Mouse (Mus musculus) liver, embryonic 11.5 days (tissue): ENCODE measurements around the gene Gm4969. TPM values are rescaled to one million over a fixed set of nuclear protein-coding genes. Genes with fewer than 3 reads are reported as not detected.

ENCODE experiments used
- ATAC-seq: fragments of 200-750 bp; cut with Nextera tagmentation; replicated peaks from 2 replicates; pipeline ENCODE4 v1.8.0; 2017; ENCODE audit warnings: moderate number of reproducible peaks, mild to moderate bottlenecking, moderate TSS enrichment, moderate library complexity; ENCODE audit not compliant: low FRiP score
- DNase-seq: peaks from one replicate; pipeline ENCODE4 v3.0.0-alpha.2; 2017; ENCODE audit warnings: low spot score
- H3K27ac ChIP-seq: fragments of 300-500 bp; sonication (generic); 2 replicates; pipeline ENCODE4 v1.5.1; 2014; ENCODE audit warnings: mild to moderate bottlenecking, low read depth, low read length, control low read depth
- H3K27me3 ChIP-seq: fragments of 300-500 bp; sonication (generic); replicated peaks from 2 replicates; pipeline ENCODE4 v1.6.1; 2014; ENCODE audit warnings: low read length, mixed read lengths; ENCODE audit not compliant: control insufficient read depth, insufficient read depth
- H3K36me3 ChIP-seq: fragments of 300-500 bp; sonication (generic); 2 replicates; pipeline ENCODE4 v1.6.1; 2014; ENCODE audit warnings: mild to moderate bottlenecking, low read length, moderate library complexity, mixed read lengths; ENCODE audit not compliant: control insufficient read depth, insufficient read depth
- H3K4me1 ChIP-seq: fragments of 300-500 bp; sonication (generic); replicated peaks from 2 replicates; pipeline ENCODE4 v1.6.1; 2014; ENCODE audit warnings: low read length, mixed read lengths; ENCODE audit not compliant: control insufficient read depth, insufficient read depth
- H3K4me2 ChIP-seq: fragments of 300-500 bp; sonication (generic); 2 replicates; pipeline ENCODE4 v1.6.1; 2014; ENCODE audit warnings: mild to moderate bottlenecking, control low read depth, moderate library complexity
- H3K4me3 ChIP-seq: fragments of 300-500 bp; sonication (generic); 2 replicates; pipeline ENCODE4 v1.5.1; 2014; ENCODE audit warnings: low read depth, low read length, control low read depth
- H3K9ac ChIP-seq: fragments of 300-500 bp; sonication (generic); 2 replicates; pipeline ENCODE4 v1.6.1; 2014; ENCODE audit warnings: low read depth, low read length, control low read depth
- H3K9me3 ChIP-seq: fragments of 300-500 bp; sonication (generic); 2 replicates; pipeline ENCODE4 v1.6.1; 2016; ENCODE audit warnings: low read length, inconsistent platforms, mixed read lengths; ENCODE audit not compliant: control insufficient read depth
- WGBS: fragments of 180-500 bp; shearing (Covaris S2); extraction: QIAGEN DNeasy Blood & Tissue Kit; methylation state at CpG from one replicate; pipeline ENCODE4 v1.1.7; 2014; 5-methylcytosine and 5-hydroxymethylcytosine counted together
- polyA plus RNA-seq: library from polyadenylated mRNA; unstranded; fragments of >200 nt; fragmentation: Nextera tagmentation; extraction: Ambion mirVana; gene quantifications from 2 replicates; pipeline ENCODE4 v1.2.1, GENCODE M21; 2014

Gm4969 gene
- polyA plus RNA-seq, 1 experiment from 2014 or later, result 1.2 TPM

GRCm38 (mm10) chr7:19148180-19148874 lies 30.2 kb upstream of the Gm4969 start:
- Histone ChIP-seq H3K4me3 (peak overlapping the region; percentile 83), H3K9ac (peak overlapping the region; percentile 66), H3K4me2 (peak overlapping the region; percentile 91), H3K36me3 (peaks cover 6% of the 10 kb centered on the region), H3K27me3 (no peaks in the 10 kb centered on the region), H3K9me3 (no peaks in the 10 kb centered on the region), H3K4me1 (peaks cover 12% of the 10 kb centered on the region), H3K27ac (no peak overlapping the region)
- no peak for ATAC-seq
- DNase-seq, result no peak
- 14% methylated on average over 20 of the region's 20 CpGs for WGBS

DNA sequence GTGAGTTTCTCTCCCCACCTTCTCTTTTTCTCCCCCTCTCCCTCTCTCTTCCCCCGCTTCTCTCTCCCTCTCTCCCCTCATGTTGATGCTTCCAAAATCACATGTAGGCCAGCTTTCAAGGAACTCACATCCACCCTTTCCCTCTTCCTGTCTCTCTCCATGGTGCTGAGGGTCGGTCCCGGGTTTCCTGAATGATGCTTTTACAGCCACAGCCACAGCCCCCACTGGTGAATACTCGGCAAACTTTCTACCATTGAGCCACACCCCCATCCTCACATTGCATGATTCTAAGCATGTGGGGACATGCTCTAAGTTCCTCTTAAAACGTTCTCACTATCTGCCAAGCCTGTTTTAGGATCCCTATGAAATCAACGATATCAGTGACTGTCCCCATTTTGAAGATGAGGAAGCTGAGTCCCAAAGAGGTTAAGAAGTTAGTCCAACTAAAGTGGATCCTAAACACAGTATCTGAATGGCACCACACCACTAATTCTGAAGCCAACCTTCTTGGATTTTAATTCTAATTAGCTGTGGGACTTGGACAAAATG lies 29.4 kb upstream of the Gm4969 start:
- Histone ChIP-seq H3K4me2 (peak overlapping the region; percentile 91), H3K27ac (no peak overlapping the region), H3K4me1 (peaks cover 12% of the 10 kb centered on the region), H3K4me3 (no peak overlapping the region), H3K9ac (no peak overlapping the region), H3K27me3 (no peaks in the 10 kb centered on the region), H3K36me3 (no peaks in the 10 kb centered on the region; the same call in 1 of the 2 replicates), H3K9me3 (no peaks in the 10 kb centered on the region)
- no peak for DNase-seq
- WGBS, result 48% methylated on average over 6 of the region's 6 CpGs
- ATAC-seq, result no peak

DNA sequence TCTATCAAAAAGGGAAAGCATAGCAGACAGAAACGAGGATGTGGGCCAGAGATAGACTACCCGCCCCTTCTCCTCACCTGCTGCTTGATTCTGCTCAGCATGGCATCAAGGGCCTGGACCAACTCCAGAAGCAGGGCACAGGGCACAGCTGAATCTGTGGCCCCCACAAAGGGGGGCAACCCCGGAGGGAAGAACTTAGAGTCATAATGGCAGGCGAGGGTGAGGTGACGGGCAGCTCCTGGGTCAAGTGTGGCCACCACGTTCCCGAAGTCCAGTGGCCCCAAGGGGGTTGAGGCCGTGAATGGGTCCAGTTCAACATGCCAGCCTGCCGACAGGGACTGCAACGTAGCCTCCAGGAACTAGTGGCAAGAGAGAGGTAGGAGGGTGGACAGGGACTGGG lies 28.6 kb upstream of the Gm4969 start:
- ATAC-seq (no peak), DNase-seq (no peak)
- whole genome bisulfite sequencing, result 85% methylated on average over 10 of the region's 10 CpGs
- Histone ChIP-seq H3K4me1 (peaks cover 12% of the 10 kb centered on the region), H3K4me3 (no peak overlapping the region), H3K36me3 (no peaks in the 10 kb centered on the region; the same call in 1 of the 2 replicates), H3K9me3 (no peaks in the 10 kb centered on the region), H3K9ac (no peak overlapping the region), H3K27ac (no peak overlapping the region), H3K4me2 (no peak overlapping the region), H3K27me3 (no peaks in the 10 kb centered on the region)

DNA sequence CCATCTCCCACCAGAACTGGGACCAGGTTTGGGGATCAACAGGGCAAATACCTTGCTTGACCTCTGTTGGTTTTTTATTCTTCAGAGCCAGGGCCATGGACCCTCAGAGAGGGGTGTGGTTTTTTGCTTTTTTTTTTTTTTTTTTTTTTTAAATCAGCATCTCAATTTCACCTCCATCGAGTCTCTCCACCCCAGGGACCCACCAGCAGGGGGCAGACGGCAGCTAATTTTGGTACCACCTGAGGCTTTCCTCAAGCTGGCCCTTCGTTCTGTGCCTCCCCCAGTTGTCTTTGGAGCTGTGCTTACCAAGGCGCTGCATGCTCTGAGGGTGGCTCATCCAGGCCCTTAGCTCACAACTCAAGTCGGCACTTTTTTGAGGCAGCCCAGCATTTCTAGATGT lies 19.2 kb upstream of the Gm4969 start:
- Histone ChIP-seq H3K36me3 (peaks cover 38% of the 10 kb centered on the region), H3K27ac (no peak overlapping the region), H3K4me1 (no peaks in the 10 kb centered on the region), H3K9ac (no peak overlapping the region), H3K4me2 (no peak overlapping the region), H3K27me3 (no peaks in the 10 kb centered on the region), H3K4me3 (no peak overlapping the region), H3K9me3 (no peaks in the 10 kb centered on the region)
- WGBS, result 56% methylated on average over 5 of the region's 5 CpGs
- DNase-seq (no peak), ATAC-seq (no peak)

DNA sequence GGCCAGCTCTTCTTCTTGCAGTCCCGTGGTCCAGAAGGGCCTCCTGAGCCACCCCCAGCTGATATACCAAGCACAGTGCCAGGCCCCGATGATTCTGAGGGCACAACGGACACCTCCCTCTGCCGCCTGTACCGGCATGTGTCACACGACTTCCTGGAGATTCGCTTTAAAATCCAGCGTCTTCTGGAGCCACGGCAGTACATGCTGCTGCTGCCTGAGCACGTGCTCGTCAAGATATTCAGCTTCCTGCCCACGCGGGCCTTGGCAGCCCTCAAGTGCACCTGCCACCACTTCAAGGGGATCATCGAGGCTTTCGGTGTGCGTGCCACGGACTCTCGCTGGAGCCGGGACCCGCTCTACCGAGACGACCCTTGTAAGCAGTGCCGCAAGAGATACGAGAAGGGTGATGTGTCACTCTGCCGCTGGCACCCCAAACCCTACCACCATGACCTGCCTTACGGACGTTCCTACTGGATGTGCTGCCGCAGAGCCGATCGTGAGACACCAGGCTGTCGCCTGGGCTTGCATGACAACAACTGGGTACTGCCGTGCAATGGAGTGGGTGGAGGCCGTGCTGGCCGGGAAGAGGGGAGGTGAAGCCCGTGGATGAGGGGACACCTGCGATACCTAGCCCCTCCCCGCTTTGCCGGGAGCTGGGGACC lies 18.6 kb upstream of the Gm4969 start:
- WGBS, result 92% methylated on average over 38 of the region's 38 CpGs
- no peak overlapping the region for H3K4me3 ChIP-seq
- no peaks in the 10 kb centered on the region for H3K9me3 ChIP-seq
- peaks cover 38% of the 10 kb centered on the region for H3K36me3 ChIP-seq
- ATAC-seq (no peak), DNase-seq (no peak)
- H3K27ac ChIP-seq, result no peak overlapping the region
- no peak overlapping the region for H3K4me2 ChIP-seq
- H3K27me3 ChIP-seq, result no peaks in the 10 kb centered on the region
- H3K4me1 ChIP-seq, result peaks cover 1% of the 10 kb centered on the region; the same call in 1 of the 2 replicates
- H3K9ac ChIP-seq, result no peak overlapping the region

DNA sequence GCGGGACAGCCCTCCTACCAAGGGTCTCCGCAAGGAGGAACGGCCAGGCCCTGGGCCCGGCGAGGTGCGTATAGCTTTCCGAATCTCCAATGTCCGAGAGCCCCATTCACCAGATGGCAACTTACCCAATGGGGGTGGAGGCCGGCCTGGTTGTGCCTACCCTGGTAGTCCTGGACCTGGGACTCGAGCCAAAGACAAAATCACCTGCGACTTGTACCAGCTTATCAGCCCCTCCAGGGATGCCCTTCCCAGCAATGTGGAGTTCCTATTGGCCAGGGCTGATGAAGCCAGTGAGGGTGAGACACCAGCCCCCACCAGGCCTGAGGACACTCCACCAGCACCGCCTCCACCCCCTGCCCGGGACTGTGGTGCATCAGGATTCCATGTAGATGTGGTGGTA lies 18.0 kb upstream of the Gm4969 start:
- no peak overlapping the region for H3K27ac ChIP-seq
- H3K4me2 ChIP-seq, result no peak overlapping the region
- H3K27me3 ChIP-seq, result no peaks in the 10 kb centered on the region
- DNase-seq (no peak), ATAC-seq (no peak)
- no peak overlapping the region for H3K4me3 ChIP-seq
- H3K36me3 ChIP-seq, result peaks cover 38% of the 10 kb centered on the region
- no peak overlapping the region for H3K9ac ChIP-seq
- WGBS, result 95% methylated on average over 13 of the region's 13 CpGs
- no peaks in the 10 kb centered on the region for H3K9me3 ChIP-seq
- peaks cover 4% of the 10 kb centered on the region; the same call in 1 of the 2 replicates for H3K4me1 ChIP-seq

GRCm38 (mm10) chr7:19131324-19131848 lies 13.2 kb upstream of the Gm4969 start:
- Histone ChIP-seq H3K4me1 (peaks cover 10% of the 10 kb centered on the region; the same call in 1 of the 2 replicates), H3K4me2 (peak overlapping the region; percentile 71), H3K9ac (no peak overlapping the region; the same call in 1 of the 2 replicates), H3K27ac (peak overlapping the region; percentile 1; the same call in 1 of the 2 replicates), H3K4me3 (peak overlapping the region; percentile 44), H3K36me3 (peaks cover 11% of the 10 kb centered on the region), H3K27me3 (no peaks in the 10 kb centered on the region), H3K9me3 (no peaks in the 10 kb centered on the region)
- ATAC-seq (peak; percentile 97), DNase-seq (peak; percentile 97)
- WGBS, result under 1% methylated on average over 39 of the region's 39 CpGs

GRCm38 (mm10) chr7:19130657-19131056 lies 12.5 kb upstream of the Gm4969 start:
- H3K9ac ChIP-seq, result no peak overlapping the region

More at GRCm38 (mm10) chr7:19130657-19131056, 12.5 kb upstream of the Gm4969 start:
- peaks cover 10% of the 10 kb centered on the region; the same call in 1 of the 2 replicates for H3K4me1 ChIP-seq
- H3K9me3 ChIP-seq, result no peaks in the 10 kb centered on the region
- peak overlapping the region; percentile 71 for H3K4me2 ChIP-seq
- H3K27ac ChIP-seq, result peak overlapping the region; percentile 1
- H3K36me3 ChIP-seq, result peaks cover 4% of the 10 kb centered on the region
- peak overlapping the region; percentile 44 for H3K4me3 ChIP-seq
- ATAC-seq, result no peak
- no peaks in the 10 kb centered on the region for H3K27me3 ChIP-seq
- DNase-seq, result no peak
- 27% methylated on average over 4 of the region's 4 CpGs for WGBS
